Mouse (Mus musculus) liver, embryonic 15.5 days (tissue): ENCODE results near the gene Ilvbl. TPM values are rescaled to one million over a fixed set of nuclear protein-coding genes. Genes with fewer than 3 reads are reported as not detected.

ENCODE experiments used
- ATAC-seq: fragments of 200-750 bp; cut with Nextera tagmentation; 2 replicates; pipeline ENCODE4 v1.8.0; 2017; ENCODE audit warnings: moderate number of reproducible peaks, mild to moderate bottlenecking, moderate library complexity; ENCODE audit not compliant: insufficient read depth
- H3K27ac ChIP-seq: fragments of 300-500 bp; sonication (generic); replicated peaks from 2 replicates; pipeline ENCODE4 v1.5.1; 2015; ENCODE audit warnings: mild to moderate bottlenecking, inconsistent platforms
- H3K27me3 ChIP-seq: fragments of 300-500 bp; sonication (generic); 2 replicates; pipeline ENCODE4 v1.6.1; 2015; ENCODE audit warnings: mild to moderate bottlenecking, inconsistent platforms
- H3K36me3 ChIP-seq: fragments of 300-500 bp; sonication (generic); replicated peaks from 2 replicates; pipeline ENCODE4 v1.6.1; 2015; ENCODE audit warnings: moderate library complexity, mild to moderate bottlenecking, inconsistent platforms
- H3K4me1 ChIP-seq: fragments of 300-500 bp; sonication (generic); replicated peaks from 2 replicates; pipeline ENCODE4 v1.6.1; 2015; ENCODE audit warnings: inconsistent platforms
- H3K4me2 ChIP-seq: fragments of 300-500 bp; sonication (generic); 2 replicates; pipeline ENCODE4 v1.6.1; 2015; ENCODE audit warnings: moderate library complexity, mild to moderate bottlenecking, inconsistent platforms
- H3K4me3 ChIP-seq: fragments of 300-500 bp; sonication (generic); replicated peaks from 2 replicates; pipeline ENCODE4 v1.5.1; 2015; ENCODE audit warnings: mild to moderate bottlenecking, inconsistent platforms
- H3K9ac ChIP-seq: fragments of 300-500 bp; sonication (generic); 2 replicates; pipeline ENCODE4 v1.6.1; 2015; ENCODE audit warnings: moderate library complexity, mild to moderate bottlenecking, inconsistent platforms
- H3K9me3 ChIP-seq: fragments of 300-500 bp; sonication (generic); replicated peaks from 2 replicates; pipeline ENCODE4 v1.6.1; 2016; ENCODE audit warnings: inconsistent platforms
- WGBS: fragments of 180-500 bp; shearing (Covaris S2); methylation state at CpG from one replicate; pipeline ENCODE4 v1.1.7; 2015; ENCODE audit warnings: mixed read lengths; ENCODE audit not compliant: insufficient replicate concordance; 5-methylcytosine and 5-hydroxymethylcytosine counted together
- polyA plus RNA-seq: library from polyadenylated mRNA; unstranded; fragments of >200 nt; fragmentation: Nextera tagmentation; extraction: Ambion mirVana; gene quantifications from 2 replicates; pipeline ENCODE4 v1.2.1, GENCODE M21; 2015

Gene Ilvbl
- polyA plus RNA-seq, 1 experiment from 2014 or later: 16.3 TPM

DNA sequence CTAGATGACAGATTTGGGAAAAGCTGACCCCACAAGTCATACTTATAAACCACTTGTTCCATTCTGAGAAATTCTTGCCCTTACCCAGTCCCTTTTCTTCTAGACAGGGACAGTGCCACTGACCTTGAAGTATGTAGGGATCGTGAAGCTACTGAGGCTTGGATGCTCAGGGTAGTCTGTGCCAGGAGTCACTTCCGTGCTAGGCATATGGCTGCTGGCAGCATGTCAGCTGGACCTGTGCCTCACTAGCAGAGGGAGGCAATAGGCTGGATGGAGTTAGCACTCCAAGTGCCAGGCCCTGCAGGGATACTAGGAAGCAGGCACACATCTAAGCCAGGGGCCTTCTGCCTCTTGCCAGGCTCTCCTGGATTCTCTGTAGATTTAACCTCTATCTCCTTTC, 1.5 kb downstream of the Ilvbl start:
- WGBS: 67% methylated on average over 2 of the region's 2 CpGs
- H3K4me3 ChIP-seq: peak overlapping the region; percentile 67
- H3K27me3 ChIP-seq: 0 out of 2 replicates have a peak, but pooled peaks cover 4% of the 10 kb centered on the region
- H3K4me2 ChIP-seq: peak overlapping the region; percentile 86
- no peak for ATAC-seq
- peak overlapping the region; percentile 64; the same call in 1 of the 2 replicates for H3K9ac ChIP-seq
- peak overlapping the region; percentile 74; the same call in 1 of the 2 replicates for H3K27ac ChIP-seq
- peaks cover 22% of the 10 kb centered on the region for H3K36me3 ChIP-seq
- no peaks in the 10 kb centered on the region for H3K9me3 ChIP-seq
- H3K4me1 ChIP-seq: peaks cover 32% of the 10 kb centered on the region

DNA sequence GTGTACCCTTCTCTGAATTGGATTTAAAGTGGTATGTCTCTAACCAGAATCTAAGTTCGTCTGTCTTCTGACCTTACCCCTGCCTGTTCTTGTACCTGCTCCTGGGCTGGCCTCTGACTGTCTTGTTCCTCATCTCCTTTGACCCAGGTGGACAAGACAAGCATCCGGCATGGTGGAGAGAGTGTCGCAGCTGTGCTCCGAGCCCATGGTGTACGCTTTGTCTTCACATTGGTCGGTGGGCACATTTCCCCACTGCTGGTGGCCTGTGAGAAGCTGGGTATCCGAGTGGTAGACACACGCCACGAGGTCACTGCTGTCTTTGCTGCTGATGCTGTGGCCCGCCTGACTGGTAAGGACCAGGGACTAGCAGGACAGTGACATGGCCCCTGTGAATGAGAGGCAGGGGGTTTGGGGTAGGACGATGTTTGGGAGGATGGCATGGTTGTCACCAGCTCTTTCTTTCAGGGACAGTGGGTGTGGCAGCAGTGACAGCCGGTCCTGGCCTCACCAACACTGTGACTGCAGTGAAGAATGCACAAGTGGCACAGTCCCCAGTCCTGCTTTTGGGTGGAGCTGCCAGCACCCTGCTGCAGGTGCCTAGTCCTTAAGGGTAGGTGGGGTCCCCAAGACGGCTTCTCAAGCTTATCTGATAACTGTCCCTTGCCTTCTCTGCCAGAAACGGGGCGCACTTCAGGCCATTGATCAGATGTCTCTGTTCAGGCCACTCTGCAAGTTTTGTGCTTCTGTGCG, 2.5 kb downstream of the Ilvbl start:
- Histone ChIP-seq H3K36me3 (peaks cover 25% of the 10 kb centered on the region), H3K27me3 (no peaks in the 10 kb centered on the region), H3K9me3 (no peaks in the 10 kb centered on the region), H3K4me1 (peaks cover 32% of the 10 kb centered on the region), H3K9ac (no peak overlapping the region), H3K4me3 (no peak overlapping the region; the same call in 1 of the 2 replicates), H3K27ac (no peak overlapping the region), H3K4me2 (peak overlapping the region; percentile 86; the same call in 1 of the 2 replicates)
- no peak for ATAC-seq
- WGBS: 72% methylated on average over 16 of the region's 16 CpGs

DNA sequence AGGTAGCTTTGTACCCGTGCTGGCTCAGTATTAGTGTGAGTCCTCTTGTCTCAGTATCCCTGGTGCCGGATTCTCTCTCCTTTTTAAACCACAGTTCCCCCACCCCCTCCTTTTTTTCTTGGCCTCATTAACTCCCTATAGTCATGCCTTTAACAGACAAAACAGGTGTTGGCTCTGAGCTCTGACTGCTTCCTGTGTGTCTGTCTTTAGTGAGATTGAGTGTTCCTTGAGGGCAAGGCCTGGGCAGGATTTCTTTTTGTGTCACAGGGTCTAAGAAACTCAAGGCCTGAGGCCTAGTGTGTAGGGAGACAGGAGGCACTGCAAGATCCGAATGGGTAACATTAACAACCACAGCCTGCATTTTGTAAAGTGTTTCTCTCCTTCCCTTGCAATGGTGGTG, 4.1 kb downstream of the Ilvbl start:
- no peak overlapping the region for H3K27ac ChIP-seq
- no peak overlapping the region for H3K4me2 ChIP-seq
- no peaks in the 10 kb centered on the region for H3K27me3 ChIP-seq
- no peaks in the 10 kb centered on the region for H3K9me3 ChIP-seq
- 53% methylated on average over 3 of the region's 3 CpGs for WGBS
- H3K4me1 ChIP-seq: peaks cover 32% of the 10 kb centered on the region
- no peak overlapping the region for H3K4me3 ChIP-seq
- peaks cover 33% of the 10 kb centered on the region for H3K36me3 ChIP-seq
- ATAC-seq: no peak
- H3K9ac ChIP-seq: no peak overlapping the region

DNA sequence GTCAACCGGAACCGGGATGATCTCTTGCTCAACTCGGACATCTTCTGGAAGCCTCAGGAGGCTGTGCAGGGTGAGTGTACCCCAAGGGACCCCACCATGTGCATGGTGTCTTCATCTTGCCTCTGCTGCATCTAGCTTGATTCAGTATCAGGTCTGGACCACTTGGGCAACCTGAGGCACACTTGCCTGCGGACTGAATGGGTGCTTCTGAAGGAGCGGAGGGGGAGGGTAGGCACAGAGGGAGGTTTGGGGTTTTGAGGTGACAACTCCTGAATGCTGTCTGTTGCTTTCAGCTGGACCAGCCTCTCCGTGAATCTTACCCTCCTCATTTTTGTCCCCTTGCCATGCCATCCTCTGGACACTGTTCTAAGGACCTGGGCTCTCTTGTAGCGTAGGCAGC, 7.0 kb downstream of the Ilvbl start:
- H3K9ac ChIP-seq: no peak overlapping the region
- peaks cover 10% of the 10 kb centered on the region for H3K4me1 ChIP-seq
- H3K36me3 ChIP-seq: peaks cover 34% of the 10 kb centered on the region
- H3K9me3 ChIP-seq: no peaks in the 10 kb centered on the region
- 80% methylated on average over 7 of the region's 7 CpGs for WGBS
- H3K4me3 ChIP-seq: no peak overlapping the region
- no peak overlapping the region for H3K4me2 ChIP-seq
- no peak overlapping the region for H3K27ac ChIP-seq
- ATAC-seq: no peak
- no peaks in the 10 kb centered on the region for H3K27me3 ChIP-seq

DNA sequence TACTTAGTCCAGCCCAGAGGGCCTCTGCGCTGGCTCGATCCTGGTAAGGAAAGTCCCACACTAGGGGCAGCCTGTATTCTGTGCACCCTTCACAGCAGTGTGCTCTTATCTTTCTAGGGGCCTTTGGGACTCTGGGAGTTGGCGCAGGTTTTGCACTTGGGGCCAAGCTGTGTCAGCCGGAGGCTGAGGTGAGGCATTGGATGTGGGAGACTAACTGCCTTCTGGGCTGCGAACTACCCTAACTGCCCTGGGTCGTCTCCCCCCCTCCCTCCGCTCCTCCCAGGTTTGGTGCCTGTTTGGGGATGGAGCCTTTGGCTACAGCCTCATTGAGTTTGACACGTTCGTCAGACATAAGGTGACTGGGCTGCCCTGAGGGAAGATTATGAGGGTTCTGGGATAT, 9.2 kb downstream of the Ilvbl start:
- WGBS: 68% methylated on average over 9 of the region's 9 CpGs
- Histone ChIP-seq H3K4me2 (no peak overlapping the region), H3K9ac (no peak overlapping the region), H3K27me3 (0 out of 2 replicates have a peak, but pooled peaks cover 1% of the 10 kb centered on the region), H3K4me3 (no peak overlapping the region), H3K36me3 (peaks cover 24% of the 10 kb centered on the region), H3K9me3 (no peaks in the 10 kb centered on the region), H3K4me1 (no peaks in the 10 kb centered on the region), H3K27ac (no peak overlapping the region)
- ATAC-seq: no peak

DNA sequence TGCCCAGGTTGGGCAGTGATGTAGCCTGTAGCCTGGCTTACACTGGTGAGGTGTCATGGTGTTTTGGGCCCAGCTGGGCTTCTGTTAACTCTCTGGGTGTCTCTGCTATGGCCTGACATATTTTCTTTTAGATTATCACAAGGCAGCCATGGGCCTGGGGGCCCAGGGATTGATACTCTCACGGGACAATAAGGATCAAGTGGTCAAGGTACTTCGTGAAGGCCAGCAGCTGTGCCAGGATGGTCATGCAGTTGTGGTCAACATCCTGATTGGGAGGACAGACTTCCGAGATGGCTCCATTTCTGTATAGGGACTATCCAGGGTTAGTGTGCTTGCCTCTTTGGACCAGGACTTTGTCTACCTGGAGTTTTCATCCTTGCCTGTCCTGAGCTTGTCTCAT, 9.8 kb downstream of the Ilvbl start:
- no peak overlapping the region for H3K9ac ChIP-seq
- H3K36me3 ChIP-seq: peaks cover 22% of the 10 kb centered on the region
- H3K4me2 ChIP-seq: no peak overlapping the region
- 67% methylated on average over 3 of the region's 3 CpGs for WGBS
- 0 out of 2 replicates have a peak, but pooled peaks cover 7% of the 10 kb centered on the region for H3K27me3 ChIP-seq
- no peaks in the 10 kb centered on the region for H3K9me3 ChIP-seq
- ATAC-seq: no peak
- H3K27ac ChIP-seq: no peak overlapping the region
- H3K4me1 ChIP-seq: no peaks in the 10 kb centered on the region
- no peak overlapping the region for H3K4me3 ChIP-seq

DNA sequence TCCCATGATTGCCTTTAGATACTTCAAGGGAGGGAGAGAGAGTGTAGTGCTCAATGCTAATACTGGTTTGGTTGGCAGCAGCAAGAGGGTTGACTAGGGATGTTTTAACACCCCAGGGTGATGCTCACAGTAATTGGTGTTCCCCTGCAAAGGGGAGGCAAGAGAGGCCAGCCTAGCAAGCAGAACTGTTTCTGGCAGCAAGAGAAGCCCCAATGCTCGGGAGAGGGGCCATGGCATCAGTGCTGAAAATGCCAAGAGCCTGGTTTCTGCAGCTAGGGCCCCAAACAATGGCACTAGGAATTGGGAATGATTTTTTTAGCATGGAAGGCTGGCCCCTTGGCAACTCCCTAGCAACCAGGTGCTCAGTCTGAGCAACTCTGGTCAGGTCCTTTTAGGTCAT, 10.8 kb downstream of the Ilvbl start:
- Histone ChIP-seq H3K27me3 (peaks cover 16% of the 10 kb centered on the region), H3K4me2 (no peak overlapping the region), H3K9ac (no peak overlapping the region), H3K27ac (no peak overlapping the region), H3K9me3 (no peaks in the 10 kb centered on the region), H3K4me1 (no peaks in the 10 kb centered on the region), H3K4me3 (no peak overlapping the region), H3K36me3 (peaks cover 12% of the 10 kb centered on the region)
- 23% methylated on average over 1 of the region's 1 CpGs for WGBS
- ATAC-seq: no peak

DNA sequence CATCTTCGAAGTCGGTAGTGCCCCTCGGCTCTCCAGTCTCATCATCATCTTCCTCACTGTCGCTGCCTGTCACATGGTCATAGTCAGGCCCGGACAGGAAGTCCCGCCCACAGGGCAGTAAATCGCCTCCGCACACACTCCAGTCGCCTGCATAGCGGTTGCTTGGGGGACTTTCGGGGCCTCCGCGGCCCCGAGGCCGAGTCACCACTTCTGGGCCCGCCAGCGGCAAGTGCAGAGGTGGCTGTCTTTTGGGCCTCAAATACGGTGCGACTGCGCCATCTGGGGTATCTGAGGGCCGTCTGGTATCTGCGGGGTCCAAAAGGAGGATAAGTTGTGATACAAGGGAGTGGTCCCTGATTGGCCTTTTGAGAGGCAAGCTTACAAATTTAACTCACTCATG, 11.5 kb downstream of the Ilvbl start:
- Histone ChIP-seq H3K27ac (no peak overlapping the region), H3K9ac (no peak overlapping the region), H3K4me2 (no peak overlapping the region), H3K36me3 (peaks cover 12% of the 10 kb centered on the region), H3K9me3 (no peaks in the 10 kb centered on the region), H3K4me3 (no peak overlapping the region), H3K27me3 (peaks cover 22% of the 10 kb centered on the region), H3K4me1 (no peaks in the 10 kb centered on the region)
- WGBS: 77% methylated on average over 22 of the region's 22 CpGs
- ATAC-seq: no peak

DNA sequence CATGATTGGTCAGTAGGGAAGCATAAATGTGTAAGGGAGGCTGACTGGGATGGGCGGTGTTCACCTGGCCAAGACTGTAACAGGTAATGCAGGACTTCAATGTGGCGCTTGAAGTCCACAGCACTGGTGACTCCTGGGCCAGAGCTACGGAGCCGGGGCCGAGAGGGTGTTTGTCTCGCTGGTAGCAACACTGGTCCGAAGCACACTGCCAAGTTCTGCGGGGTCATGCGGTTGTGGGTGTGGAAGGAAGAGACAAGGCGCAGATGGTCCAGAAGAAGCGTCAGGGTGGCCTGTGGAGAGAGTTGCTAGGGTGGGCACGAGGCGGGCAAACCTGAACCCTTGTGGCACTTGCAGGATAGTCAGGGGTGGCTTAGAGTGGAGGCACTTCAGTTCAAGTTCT, 11.9 kb downstream of the Ilvbl start:
- Histone ChIP-seq H3K36me3 (peaks cover 12% of the 10 kb centered on the region), H3K27ac (no peak overlapping the region), H3K4me3 (no peak overlapping the region), H3K27me3 (peaks cover 26% of the 10 kb centered on the region), H3K4me2 (no peak overlapping the region), H3K9ac (no peak overlapping the region), H3K4me1 (no peaks in the 10 kb centered on the region), H3K9me3 (no peaks in the 10 kb centered on the region)
- WGBS: 83% methylated on average over 13 of the region's 13 CpGs
- ATAC-seq: no peak

DNA sequence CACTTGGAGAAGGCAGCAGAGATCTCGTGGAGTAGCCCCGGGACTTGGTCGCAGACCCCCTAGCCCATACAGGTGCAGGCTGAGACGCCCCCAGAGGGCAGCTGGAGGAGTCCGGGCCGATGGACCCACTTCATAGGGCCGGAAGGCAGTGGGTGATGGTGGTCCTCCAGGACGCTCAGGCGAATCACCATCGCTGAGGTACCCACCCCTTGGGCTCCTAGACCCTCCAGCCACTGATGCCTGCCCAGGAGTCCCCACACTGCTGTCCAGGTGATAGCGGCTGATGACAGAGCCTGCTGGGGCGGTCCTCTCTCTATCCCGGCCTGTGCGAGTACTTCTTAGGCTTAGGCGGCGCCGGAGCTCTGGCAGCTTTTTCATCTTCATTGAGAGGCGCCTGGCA, 15.1 kb downstream of the Ilvbl start:
- no peaks in the 10 kb centered on the region; the same call in 1 of the 2 replicates for H3K36me3 ChIP-seq
- no peaks in the 10 kb centered on the region for H3K9me3 ChIP-seq
- no peak overlapping the region for H3K4me3 ChIP-seq
- H3K4me1 ChIP-seq: no peaks in the 10 kb centered on the region
- ATAC-seq: no peak
- WGBS: 81% methylated on average over 18 of the region's 18 CpGs
- H3K27me3 ChIP-seq: peaks cover 58% of the 10 kb centered on the region
- H3K4me2 ChIP-seq: no peak overlapping the region
- H3K9ac ChIP-seq: no peak overlapping the region
- no peak overlapping the region for H3K27ac ChIP-seq

DNA sequence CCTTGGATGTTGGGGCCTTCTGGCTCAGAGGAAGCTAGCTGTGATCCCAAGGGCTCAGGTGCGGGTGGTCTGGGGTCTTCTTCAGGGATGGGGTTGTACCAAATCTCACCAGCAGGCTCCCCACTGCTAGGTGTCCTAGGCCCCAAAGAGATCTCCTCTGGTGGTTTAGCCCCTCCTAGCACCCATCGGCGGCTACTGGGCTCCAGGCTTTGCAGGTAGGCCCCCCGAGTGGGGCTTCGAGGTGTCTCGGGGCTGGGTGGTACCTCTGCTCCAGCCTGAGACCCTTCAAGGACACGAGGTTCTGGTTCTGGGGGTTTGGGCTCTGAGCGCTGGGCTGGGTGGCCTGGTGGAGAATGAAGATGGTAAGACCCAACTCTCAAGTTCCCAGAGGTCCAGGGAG, 15.8 kb downstream of the Ilvbl start:
- no peaks in the 10 kb centered on the region for H3K9me3 ChIP-seq
- H3K4me2 ChIP-seq: no peak overlapping the region
- 76% methylated on average over 8 of the region's 8 CpGs for WGBS
- no peaks in the 10 kb centered on the region for H3K4me1 ChIP-seq
- H3K36me3 ChIP-seq: no peaks in the 10 kb centered on the region
- peaks cover 62% of the 10 kb centered on the region for H3K27me3 ChIP-seq
- no peak overlapping the region for H3K27ac ChIP-seq
- H3K4me3 ChIP-seq: no peak overlapping the region
- no peak for ATAC-seq
- no peak overlapping the region for H3K9ac ChIP-seq

DNA sequence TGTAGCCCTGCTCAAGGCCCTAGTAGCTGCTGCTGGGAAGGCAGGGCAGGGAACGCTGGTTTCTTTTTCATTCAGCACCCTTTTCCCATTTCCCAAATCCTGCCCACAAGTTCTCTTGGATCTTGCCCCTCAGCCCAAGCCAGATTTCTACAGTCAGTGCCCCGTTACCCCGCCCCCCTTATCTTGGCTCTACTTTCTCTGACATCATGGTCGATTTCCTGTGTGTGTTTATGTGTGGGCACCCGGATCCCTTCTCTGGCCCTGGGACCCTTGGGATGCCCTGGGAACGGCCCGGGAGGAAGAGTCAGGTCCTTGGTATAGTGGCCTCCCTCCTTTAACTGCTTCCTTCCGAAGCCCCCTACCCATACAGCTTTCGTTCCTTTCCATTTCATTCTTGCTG, 16.6 kb downstream of the Ilvbl start:
- peaks cover 62% of the 10 kb centered on the region for H3K27me3 ChIP-seq
- H3K36me3 ChIP-seq: no peaks in the 10 kb centered on the region
- no peak overlapping the region for H3K27ac ChIP-seq
- no peaks in the 10 kb centered on the region for H3K9me3 ChIP-seq
- H3K9ac ChIP-seq: no peak overlapping the region
- no peaks in the 10 kb centered on the region for H3K4me1 ChIP-seq
- peak overlapping the region; percentile 11 for H3K4me2 ChIP-seq
- no peak for ATAC-seq
- H3K4me3 ChIP-seq: peak overlapping the region; percentile 44
- 18% methylated on average over 9 of the region's 9 CpGs for WGBS
